Mouse (Mus musculus) limb, embryonic 13.5 days (tissue): ENCODE data around the gene Catspere2. TPM values are rescaled to one million over a fixed set of nuclear protein-coding genes. Genes with fewer than 3 reads are reported as not detected.
"Not testable (repeated sequence)": the region's sequence is repeated elsewhere in the genome, so short reads cannot be mapped to it uniquely, and the experiment has no call there.

Experiments
- ATAC-seq: fragments of 200-750 bp; cut with Nextera tagmentation; 2 replicates; pipeline ENCODE4 v1.8.0; 2017; ENCODE audit warnings: low read depth, moderate number of reproducible peaks, moderate TSS enrichment; ENCODE audit not compliant: low FRiP score
- H3K27ac ChIP-seq: fragments of 300-500 bp; sonication (generic); 2 replicates; pipeline ENCODE4 v1.5.1; 2015; ENCODE audit warnings: inconsistent platforms, mild to moderate bottlenecking, moderate library complexity
- H3K27me3 ChIP-seq: fragments of 300-500 bp; sonication (generic); 2 replicates; pipeline ENCODE4 v1.6.1; 2015; ENCODE audit warnings: mild to moderate bottlenecking, inconsistent platforms
- H3K36me3 ChIP-seq: fragments of 300-500 bp; sonication (generic); 2 replicates; pipeline ENCODE4 v1.6.1; 2015; ENCODE audit warnings: inconsistent platforms, mild to moderate bottlenecking, moderate library complexity
- H3K4me1 ChIP-seq: fragments of 300-500 bp; sonication (generic); 2 replicates; pipeline ENCODE4 v1.6.1; 2015; ENCODE audit warnings: inconsistent platforms
- H3K4me2 ChIP-seq: fragments of 300-500 bp; sonication (generic); replicated peaks from 2 replicates; pipeline ENCODE4 v1.6.1; 2015; ENCODE audit warnings: inconsistent platforms, mild to moderate bottlenecking, moderate library complexity
- H3K4me3 ChIP-seq: fragments of 300-500 bp; sonication (generic); 2 replicates; pipeline ENCODE4 v1.5.1; 2015; ENCODE audit warnings: moderate library complexity, mild to moderate bottlenecking, inconsistent platforms
- H3K9ac ChIP-seq: fragments of 300-500 bp; sonication (generic); 2 replicates; pipeline ENCODE4 v1.6.1; 2015; ENCODE audit warnings: mild to moderate bottlenecking, inconsistent platforms
- H3K9me3 ChIP-seq: fragments of 300-500 bp; sonication (generic); 2 replicates; pipeline ENCODE4 v1.6.1; 2016; ENCODE audit warnings: inconsistent platforms
- WGBS: fragments of 180-500 bp; shearing (Covaris S2); methylation state at CpG from one replicate; pipeline ENCODE4 v1.1.7; 2015; 5-methylcytosine and 5-hydroxymethylcytosine counted together
- polyA plus RNA-seq: library from polyadenylated mRNA; unstranded; fragments of >200 nt; fragmentation: Nextera tagmentation; extraction: Ambion mirVana; gene quantifications from 2 replicates; pipeline ENCODE4 v1.2.1, GENCODE M21; 2015

Catspere2 gene
- polyA plus RNA-seq, 1 experiment from 2014 or later = 0.47 TPM

- Histone ChIP-seq H3K36me3 (no peaks in the 10 kb centered on the region), H3K4me3 (no peak overlapping the region), H3K9me3 (no peaks in the 10 kb centered on the region), H3K27ac (no peak overlapping the region), H3K27me3 (no peaks in the 10 kb centered on the region), H3K4me2 (no peak overlapping the region), H3K9ac (no peak overlapping the region), H3K4me1 (no peaks in the 10 kb centered on the region)
- WGBS = 81% methylated on average over 2 of the region's 2 CpGs
- ATAC-seq = no peak
These were observed 199.0 kb downstream of the Catspere2 start for GRCm38 (mm10) chr1:178182251-178182650.

- Histone ChIP-seq H3K27ac (no peak overlapping the region), H3K27me3 (no peaks in the 10 kb centered on the region), H3K36me3 (no peaks in the 10 kb centered on the region), H3K9me3 (no peaks in the 10 kb centered on the region), H3K9ac (no peak overlapping the region), H3K4me1 (peaks cover 9% of the 10 kb centered on the region; the same call in 1 of the 2 replicates), H3K4me2 (no peak overlapping the region), H3K4me3 (no peak overlapping the region)
- ATAC-seq = no peak
These were observed 202.4 kb downstream of the Catspere2 start for GRCm38 (mm10) chr1:178185591-178185990.

DNA sequence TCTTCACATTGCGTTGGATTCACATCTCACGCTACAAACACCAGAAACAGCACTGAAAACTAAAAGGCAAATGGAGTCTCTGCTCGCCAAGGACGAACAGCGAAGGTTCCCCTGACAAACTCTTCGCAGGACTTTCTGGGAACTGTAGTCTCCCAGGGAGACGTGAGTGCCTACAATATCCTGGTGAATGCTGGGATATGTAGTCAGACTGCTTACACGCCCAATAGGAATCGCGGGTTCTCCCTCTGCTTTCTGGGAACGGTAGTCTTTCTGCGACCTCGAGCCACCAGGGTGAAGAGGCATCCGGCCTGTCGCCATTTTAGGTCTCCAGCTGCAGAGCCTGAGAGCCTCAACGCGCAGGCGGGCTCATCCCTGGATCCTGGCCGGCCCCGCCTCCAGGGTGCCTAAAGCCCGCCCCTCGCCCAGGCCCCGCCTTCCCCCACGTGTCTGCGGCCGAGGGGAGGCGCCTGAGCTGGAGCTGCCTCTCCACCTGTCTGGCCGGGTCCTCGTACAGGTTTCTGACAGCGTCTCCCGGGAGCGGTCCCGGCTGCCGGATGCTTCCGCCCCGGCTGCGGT, 204.1 kb downstream of the Catspere2 start, which contains the start of gene Desi2:
Desi2 (plus strand) TSS at position 202 of the 576 bp plus-strand sequence.
- not testable (repeated sequence) for H3K36me3 ChIP-seq, H3K4me1 ChIP-seq, H3K27me3 ChIP-seq, H3K9me3 ChIP-seq
- ATAC-seq = peak; percentile 99
- WGBS = under 1% methylated on average over 37 of the region's 37 CpGs
- peak within 1 kb of the TSS; percentile 64 for H3K9ac ChIP-seq
- peak within 1 kb of the TSS; percentile 48; the same call in 1 of the 2 replicates for H3K27ac ChIP-seq
- peak within 1 kb of the TSS; percentile 71 for H3K4me2 ChIP-seq
- H3K4me3 ChIP-seq = peak within 1 kb of the TSS; percentile 66

DNA sequence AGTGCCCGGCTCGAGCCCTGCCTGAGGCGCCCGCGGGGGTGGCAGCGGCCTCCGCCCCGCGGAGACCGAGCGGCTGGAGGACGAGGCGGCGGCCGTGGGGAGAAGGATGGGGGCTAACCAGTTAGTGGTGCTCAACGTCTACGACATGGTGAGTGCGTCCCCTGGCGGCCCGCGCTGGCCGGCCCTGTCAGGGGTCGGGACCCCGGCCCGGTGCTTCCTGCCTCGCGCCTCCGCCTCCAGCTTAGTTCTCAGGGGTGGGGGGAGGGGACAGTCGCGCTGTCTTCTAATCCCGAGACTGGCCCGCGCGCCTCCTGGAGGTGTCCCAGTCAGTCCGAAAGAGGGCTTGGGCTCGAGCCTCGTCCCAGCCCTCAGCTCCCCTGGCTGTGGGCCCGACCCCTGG, 204.6 kb downstream of the Catspere2 start:
- Histone ChIP-seq H3K9ac (peak overlapping the region; percentile 64), H3K4me2 (peak overlapping the region; percentile 55), H3K27ac (0 out of 2 replicates have a peak overlapping the region, but pooled peaks have one; percentile 48), H3K4me3 (peak overlapping the region; percentile 66)
- H3K36me3 ChIP-seq, H3K27me3 ChIP-seq, H3K9me3 ChIP-seq, H3K4me1 ChIP-seq: not testable (repeated sequence)
- under 1% methylated on average over 25 of the region's 38 CpGs for WGBS
- peak; percentile 49; the same call in 1 of the 2 replicates for ATAC-seq

DNA sequence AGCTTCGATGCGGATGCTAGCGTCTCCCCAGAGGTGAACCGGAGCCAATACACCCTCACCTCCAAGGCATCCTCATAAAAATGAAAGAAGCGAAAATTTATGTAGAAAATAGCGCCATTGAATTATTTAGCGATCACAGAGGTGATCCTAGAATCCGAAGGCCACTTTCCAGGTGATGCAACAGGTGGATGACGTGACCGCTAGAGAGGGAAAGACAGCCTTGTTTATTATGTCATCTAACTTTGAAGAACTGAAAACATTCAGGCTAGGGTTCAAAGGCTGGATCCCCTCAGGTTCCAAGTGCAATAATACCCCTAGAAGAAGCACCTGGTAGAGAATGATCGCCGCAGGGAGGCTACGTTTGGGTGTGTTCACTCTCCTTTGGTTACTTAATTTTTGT, 205.2 kb downstream of the Catspere2 start:
- no peak overlapping the region for H3K27ac ChIP-seq
- H3K36me3 ChIP-seq = no peaks in the 10 kb centered on the region
- WGBS = 7% methylated on average over 13 of the region's 13 CpGs
- no peaks in the 10 kb centered on the region for H3K9me3 ChIP-seq
- H3K4me3 ChIP-seq = peak overlapping the region; percentile 45
- peak overlapping the region; percentile 36; the same call in 1 of the 2 replicates for H3K9ac ChIP-seq
- peaks cover 9% of the 10 kb centered on the region; the same call in 1 of the 2 replicates for H3K4me1 ChIP-seq
- no peaks in the 10 kb centered on the region for H3K27me3 ChIP-seq
- peak overlapping the region; percentile 71 for H3K4me2 ChIP-seq
- ATAC-seq = no peak

GRCm38 (mm10) chr1:178205701-178206325, 222.6 kb downstream of the Catspere2 start:
- H3K36me3 ChIP-seq = 0 out of 2 replicates have a peak, but pooled peaks cover 4% of the 10 kb centered on the region
- no peak overlapping the region for H3K27ac ChIP-seq
- 85% methylated on average over 10 of the region's 10 CpGs for WGBS
- ATAC-seq = no peak
- H3K4me2 ChIP-seq = no peak overlapping the region
- no peaks in the 10 kb centered on the region for H3K4me1 ChIP-seq
- no peak overlapping the region for H3K9ac ChIP-seq
- H3K9me3 ChIP-seq = peaks cover 10% of the 10 kb centered on the region; the same call in 1 of the 2 replicates
- no peaks in the 10 kb centered on the region for H3K27me3 ChIP-seq
- no peak overlapping the region for H3K4me3 ChIP-seq

DNA sequence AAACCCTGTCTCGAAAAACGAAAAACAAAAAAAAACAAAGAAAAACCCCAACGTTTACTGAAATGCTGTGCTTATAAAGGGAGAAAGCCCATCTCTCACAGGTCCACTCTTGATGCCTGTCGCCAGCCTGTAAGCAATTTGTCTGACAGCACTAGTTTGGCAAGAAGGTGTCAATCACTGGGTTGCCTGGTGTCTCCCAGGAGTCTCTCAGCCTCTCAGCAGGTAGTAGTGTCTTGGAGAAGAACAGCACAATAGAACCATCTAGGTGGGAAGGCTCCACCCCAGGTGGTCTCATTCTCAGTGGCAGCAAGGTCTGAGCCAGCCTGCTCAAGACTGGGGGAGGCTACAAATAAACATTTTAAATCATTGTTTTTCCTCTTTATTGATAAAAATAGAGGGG, 224.6 kb downstream of the Catspere2 start:
- H3K4me1 ChIP-seq, ATAC-seq, H3K36me3 ChIP-seq, H3K4me2 ChIP-seq, H3K9ac ChIP-seq, H3K27ac ChIP-seq, H3K27me3 ChIP-seq, H3K9me3 ChIP-seq, H3K4me3 ChIP-seq: not testable (repeated sequence)
- 81% methylated on average over 4 of the region's 4 CpGs for WGBS

GRCm38 (mm10) chr1:178209966-178210365, 226.7 kb downstream of the Catspere2 start:
- Histone ChIP-seq H3K4me3 (no peak overlapping the region), H3K27ac (no peak overlapping the region), H3K4me2 (no peak overlapping the region), H3K27me3 (no peaks in the 10 kb centered on the region), H3K9me3 (no peaks in the 10 kb centered on the region), H3K36me3 (no peaks in the 10 kb centered on the region), H3K4me1 (no peaks in the 10 kb centered on the region), H3K9ac (no peak overlapping the region)
- no peak for ATAC-seq

DNA sequence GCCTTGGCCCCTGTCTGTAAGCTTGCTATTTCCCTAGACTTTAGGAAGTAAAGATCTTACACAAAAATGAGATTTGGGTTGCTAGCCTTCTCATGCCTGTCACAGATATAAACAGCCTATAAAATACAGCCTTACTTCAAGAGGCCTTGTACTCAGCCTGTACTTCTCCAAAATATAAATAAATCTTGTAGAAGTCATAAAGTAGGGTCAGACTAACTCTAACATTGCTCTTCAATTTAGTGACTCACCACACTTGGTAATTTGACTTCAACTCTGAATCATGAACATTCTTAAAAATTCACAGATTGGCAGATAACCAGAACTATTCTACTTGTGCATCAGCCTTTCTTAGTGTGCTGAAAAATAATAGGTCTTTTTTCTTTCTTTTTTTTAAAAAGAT, 233.9 kb downstream of the Catspere2 start:
- ATAC-seq = no peak
- Histone ChIP-seq H3K27me3 (no peaks in the 10 kb centered on the region), H3K9me3 (no peaks in the 10 kb centered on the region), H3K9ac (no peak overlapping the region), H3K4me2 (no peak overlapping the region), H3K27ac (no peak overlapping the region), H3K4me1 (no peaks in the 10 kb centered on the region), H3K4me3 (no peak overlapping the region), H3K36me3 (no peaks in the 10 kb centered on the region)

DNA sequence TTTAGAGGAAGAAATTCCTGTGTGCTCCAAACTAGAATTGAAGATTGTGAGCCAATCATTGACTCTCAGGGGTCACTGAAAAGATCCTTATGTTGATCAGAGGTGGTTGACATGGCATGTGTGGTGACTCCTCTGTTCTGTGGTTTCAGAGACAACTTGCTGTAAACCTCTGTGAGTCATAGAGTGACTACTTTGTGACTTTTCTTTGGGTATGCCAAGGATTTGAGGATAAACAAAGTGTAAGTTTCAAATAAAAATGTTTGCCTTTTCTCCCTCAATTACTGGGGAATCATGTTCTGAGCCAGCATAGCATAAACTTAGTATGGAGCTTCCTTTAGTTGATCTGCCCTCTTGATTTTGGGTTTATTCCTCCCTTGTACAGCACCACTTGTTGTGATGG, 235.1 kb downstream of the Catspere2 start:
- no peak overlapping the region for H3K4me3 ChIP-seq
- H3K9me3 ChIP-seq = no peaks in the 10 kb centered on the region
- H3K4me2 ChIP-seq = no peak overlapping the region
- ATAC-seq = no peak
- H3K27ac ChIP-seq = no peak overlapping the region
- H3K4me1 ChIP-seq = no peaks in the 10 kb centered on the region
- no peaks in the 10 kb centered on the region for H3K36me3 ChIP-seq
- H3K27me3 ChIP-seq = no peaks in the 10 kb centered on the region
- no peak overlapping the region for H3K9ac ChIP-seq

DNA sequence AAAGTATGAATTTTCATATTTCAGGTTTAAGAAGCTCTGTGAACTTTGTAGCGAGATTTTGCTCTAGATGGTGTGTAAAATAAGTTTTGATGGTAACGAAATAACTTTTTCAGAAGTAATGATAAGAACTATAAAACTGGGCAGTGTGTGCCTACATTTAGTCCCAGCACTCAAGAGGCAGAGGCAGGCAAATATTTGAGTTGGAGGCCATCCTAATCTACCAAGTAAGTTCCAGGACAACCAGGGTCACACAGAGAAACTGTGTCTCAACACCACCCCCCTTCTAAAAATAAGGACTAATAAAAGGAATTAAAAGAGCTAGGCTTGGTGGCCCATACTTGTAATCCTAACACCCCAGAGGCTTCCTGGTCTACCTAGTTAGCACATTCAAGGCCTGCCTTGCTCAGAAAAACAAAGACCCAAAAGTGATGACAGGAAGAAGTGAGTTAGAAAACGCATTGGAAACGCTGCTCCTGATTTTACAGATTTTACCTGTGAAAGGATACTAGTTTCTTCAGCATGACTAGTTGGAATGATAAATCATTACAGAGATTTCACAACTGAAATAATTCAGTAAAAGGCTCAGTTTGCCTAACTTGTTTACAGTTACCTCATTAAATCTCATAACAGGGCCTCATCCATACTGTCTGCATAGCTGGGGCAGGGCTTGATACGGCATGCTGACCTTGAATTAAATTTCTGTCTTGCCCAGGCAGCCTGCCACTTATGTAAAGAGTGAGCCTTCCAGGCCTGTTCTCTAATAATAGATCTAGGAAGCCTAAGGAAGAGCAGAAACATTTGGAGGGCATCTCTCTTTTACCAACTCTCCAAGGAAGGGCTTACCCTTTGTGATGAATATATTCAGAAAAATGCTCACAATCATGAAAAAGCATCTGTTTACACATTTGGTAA, 236.2 kb downstream of the Catspere2 start:
- Histone ChIP-seq H3K4me2 (no peak overlapping the region), H3K9me3 (peaks cover under 1% of the 10 kb centered on the region; the same call in 1 of the 2 replicates), H3K4me1 (no peaks in the 10 kb centered on the region), H3K36me3 (peaks cover 2% of the 10 kb centered on the region; the same call in 1 of the 2 replicates), H3K27ac (no peak overlapping the region), H3K27me3 (no peaks in the 10 kb centered on the region), H3K4me3 (no peak overlapping the region), H3K9ac (no peak overlapping the region)
- WGBS = 75% methylated on average over 5 of the region's 5 CpGs
- no peak for ATAC-seq
